Mouse (Mus musculus) gastrocnemius, postnatal 10 days (tissue): ENCODE data around the gene Smn1. TPM values are rescaled to one million over a fixed set of nuclear protein-coding genes. Genes with fewer than 3 reads are reported as not detected.
"Not testable (repeated sequence)": the region's sequence is repeated elsewhere in the genome, so short reads cannot be mapped to it uniquely, and the experiment has no call there.

Experiments used
- DNase-seq: peaks from one replicate; pipeline ENCODE4 v3.0.0; 2021; ENCODE audit warnings: mixed read lengths
- long read RNA-seq, 2 experiments: library from polyadenylated mRNA; stranded (forward); transcript quantifications; one replicate each; pipeline ENCODE4 v2.0.0; 2021
- total RNA-seq, 2 experiments: library from RNA; stranded (reverse); gene quantifications; 2 replicates each; pipeline ENCODE4 v1.2.3; 2021

The Smn1 gene
- total RNA-seq, result 10 to 100 TPM; 20.5 to 26.2 TPM
- long read RNA-seq, experiment 1, transcript Smn1-201 (9 exons, 1,222 nt), result major isoform, 13 of 15 reads
- long read RNA-seq, experiment 1, partial matches to known transcripts, result 0 of 15 reads
- long read RNA-seq, experiment 1, other reads (novel, unspliced or antisense), result 2 of 15 reads
- long read RNA-seq, experiment 2, transcript Smn1-201 (9 exons, 1,222 nt), result major isoform, 8 of 9 reads
- long read RNA-seq, experiment 2, partial matches to known transcripts, result 1 of 9 reads
- long read RNA-seq, experiment 2, other reads (novel, unspliced or antisense), result 0 of 9 reads

DNA sequence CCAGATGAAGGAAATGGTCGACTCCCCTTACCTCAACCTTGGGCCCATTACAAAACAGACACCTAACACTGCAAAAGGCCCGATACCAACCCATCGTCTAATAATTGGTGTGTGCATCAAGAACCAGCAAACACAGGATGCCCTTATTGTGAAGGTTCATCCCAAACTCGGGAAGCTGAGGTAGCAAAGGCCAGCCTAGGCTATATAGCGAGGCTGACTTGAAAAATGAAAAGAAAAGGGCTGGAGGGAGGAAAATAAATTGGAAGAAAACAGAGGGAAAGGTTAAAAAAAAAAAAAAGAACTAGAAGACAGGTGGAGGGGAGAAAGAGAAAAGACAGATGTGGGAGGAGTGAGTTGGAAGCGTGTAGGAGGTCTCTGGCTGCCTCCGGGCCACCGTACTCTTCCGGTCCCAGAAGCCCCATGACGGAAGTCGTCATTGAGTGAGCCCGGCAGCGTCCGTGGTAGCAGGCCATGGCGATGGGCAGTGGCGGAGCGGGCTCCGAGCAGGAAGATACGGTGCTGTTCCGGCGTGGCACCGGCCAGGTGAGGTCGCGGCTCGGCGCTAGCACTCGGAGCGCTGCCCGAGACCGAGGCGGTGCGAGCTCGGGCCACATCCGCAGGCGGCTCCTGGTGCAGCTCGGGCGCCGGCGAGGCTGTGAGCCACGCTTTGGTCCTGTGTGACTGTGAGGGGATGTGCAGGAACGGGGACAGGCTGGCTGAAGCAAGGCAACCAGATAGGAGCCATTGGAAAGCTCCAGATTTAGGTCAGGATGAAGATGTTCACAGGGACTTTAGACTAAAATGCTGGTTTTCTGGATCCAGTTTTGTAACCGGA, at the start of gene Smn1:
Smn1 (plus strand) TSS at position 430 of the 835 bp plus-strand sequence.
- peak; percentile 88 for DNase-seq

DNA sequence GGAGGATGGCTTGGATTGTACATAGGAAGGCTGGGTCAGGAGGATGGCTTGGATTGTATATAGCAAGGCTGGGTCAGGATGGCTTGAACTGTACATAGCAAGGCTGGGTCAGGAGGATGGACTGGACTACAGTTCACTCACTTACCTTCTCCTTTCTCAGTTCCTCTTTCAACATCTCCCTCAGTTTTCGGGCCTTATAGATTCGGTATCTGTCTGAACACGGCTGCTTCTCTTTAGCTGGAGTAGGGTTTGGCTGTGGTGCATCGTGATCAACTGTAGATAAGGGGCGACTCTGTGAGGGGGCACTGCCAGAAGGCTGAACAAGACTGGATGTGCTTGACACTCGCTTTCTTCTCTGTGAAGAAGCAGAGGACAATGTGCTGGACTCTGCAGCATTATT, 25.8 kb upstream of the Smn1 start:
- no peak for DNase-seq

- no peak for DNase-seq
Measured at GRCm38 (mm10) chr13:100103052-100103658, 21.5 kb upstream of the Smn1 start.

DNA sequence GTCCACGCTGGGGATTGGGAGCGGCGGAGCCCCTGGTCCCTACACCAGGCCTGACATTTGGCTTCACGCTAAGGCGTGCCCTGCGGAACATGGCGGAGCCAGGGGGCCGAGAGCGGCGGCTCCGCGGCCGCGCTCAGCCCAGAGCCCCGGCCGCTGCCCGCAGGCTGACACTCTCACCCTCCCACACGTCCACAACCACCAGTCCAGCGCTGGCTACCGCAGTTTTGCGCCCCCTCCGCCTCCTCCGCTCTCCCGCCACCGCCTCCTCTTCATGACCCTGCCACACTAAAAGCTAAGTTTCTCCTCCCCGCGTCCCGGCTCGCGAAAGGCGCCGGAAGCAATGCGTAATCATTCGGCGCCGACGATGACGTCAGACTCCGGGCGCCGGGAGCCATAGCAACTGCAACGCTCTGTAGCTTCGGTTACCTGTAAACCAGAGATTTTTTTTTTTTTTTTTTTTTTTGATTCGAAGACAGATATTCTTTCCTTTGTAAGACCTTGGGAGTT, 20.9 kb upstream of the Smn1 start, which contains the start of gene Bdp1:
Bdp1 (minus strand) TSS at position 323 of the 507 bp plus-strand sequence.
- peak; percentile 97 for DNase-seq

- DNase-seq, result peak; percentile 84
Measured at GRCm38 (mm10) chr13:100107652-100108472, 16.8 kb upstream of the Smn1 start, which contains the start of gene Serf1. Serf1 (plus strand) TSS chr13:100108012.

DNA sequence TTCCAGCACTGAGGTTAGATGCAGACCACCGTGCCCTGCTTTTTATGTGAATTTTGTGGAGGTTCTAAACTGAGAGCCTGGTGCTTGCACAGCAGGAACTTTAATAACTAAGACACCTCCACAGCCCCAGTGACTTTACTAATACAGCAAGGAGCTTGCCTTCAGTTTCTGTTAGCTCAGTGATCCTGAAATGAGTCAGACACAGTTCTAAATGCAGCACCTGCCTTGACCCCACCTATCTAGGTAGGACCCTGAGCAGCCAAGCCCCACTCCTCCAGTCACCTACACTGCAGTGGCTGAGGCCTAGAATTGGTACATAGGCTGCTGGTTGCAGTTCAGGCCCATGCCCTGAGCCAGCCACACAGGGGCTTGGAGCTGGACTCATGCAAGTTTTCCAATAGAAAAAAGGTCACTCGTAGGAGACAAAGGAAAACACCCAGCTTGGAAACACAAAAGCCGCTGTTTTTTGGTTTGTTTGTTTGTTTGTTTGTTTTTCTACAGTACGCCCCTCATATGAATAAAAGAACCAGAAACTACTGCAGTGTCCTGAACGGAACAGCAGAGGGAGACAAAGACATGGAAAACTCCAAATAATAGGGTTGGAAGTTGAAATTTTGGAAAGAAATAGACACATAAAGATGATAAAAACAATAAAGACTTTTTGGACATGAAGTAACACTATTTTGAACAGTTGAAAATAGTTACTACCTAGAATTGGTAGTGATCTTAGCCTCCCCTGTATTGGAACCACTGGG, 12.3 kb upstream of the Smn1 start:
- DNase-seq, result no peak

GRCm38 (mm10) chr13:100123970-100124369, 682 bp upstream of the Smn1 start:
- DNase-seq, result no peak

GRCm38 (mm10) chr13:100125258-100125643, 599 bp downstream of the Smn1 start:
- no peak for DNase-seq

DNA sequence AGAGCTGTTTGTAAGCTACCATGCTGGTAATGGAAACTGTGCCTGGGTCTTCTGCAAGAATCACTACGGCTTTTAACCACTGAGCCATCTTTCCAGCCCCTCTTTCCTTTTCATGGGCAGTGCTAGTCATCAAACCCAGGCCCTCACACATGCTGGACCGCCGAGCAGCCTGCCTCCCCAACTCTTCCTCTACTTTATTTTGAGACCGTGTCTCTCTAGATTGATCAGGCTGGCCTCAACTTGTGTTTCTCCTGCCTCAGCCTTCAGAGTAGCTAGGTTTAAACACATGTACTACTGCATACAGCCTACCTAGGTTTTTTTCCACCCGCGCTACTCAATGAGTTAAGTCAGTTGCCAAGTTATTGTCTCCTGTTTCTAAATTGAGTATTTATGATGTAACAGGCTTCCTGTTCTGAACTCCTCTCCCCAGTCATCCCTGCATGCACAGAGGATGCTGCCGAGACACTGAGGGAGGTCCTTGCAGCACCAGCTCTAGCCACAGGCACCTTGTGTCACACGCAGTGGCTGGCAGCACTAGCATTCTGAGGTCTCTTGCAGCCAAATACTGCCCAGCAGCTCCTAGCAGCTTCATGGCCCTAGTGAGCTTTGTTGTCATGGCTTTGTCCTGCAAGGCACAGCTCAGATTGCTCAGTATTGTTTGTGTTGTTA, 17.1 kb downstream of the Smn1 start:
- DNase-seq, result no peak

DNA sequence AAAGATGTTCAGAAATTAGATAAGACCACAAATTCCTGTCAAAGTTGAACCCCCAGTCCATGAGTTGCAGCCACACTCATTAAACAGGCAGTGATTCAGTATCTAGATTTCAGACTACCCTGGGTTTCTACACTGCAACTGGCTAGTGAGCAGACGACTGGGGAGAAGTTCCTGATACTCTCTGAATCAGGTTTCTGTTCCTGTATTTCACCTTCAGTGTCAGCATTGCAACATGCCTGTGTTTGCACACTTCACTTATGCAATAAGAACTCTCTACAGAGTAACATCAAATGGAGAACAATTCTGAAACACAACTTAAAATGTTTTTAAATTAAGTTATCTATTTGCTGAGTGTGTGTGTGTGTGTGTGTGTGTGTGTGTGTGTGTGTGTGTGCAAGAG, 28.0 kb downstream of the Smn1 start:
- no peak for DNase-seq

GRCm38 (mm10) chr13:100156624-100157023, 32.0 kb downstream of the Smn1 start:
- no peak for DNase-seq

GRCm38 (mm10) chr13:100161171-100161870, 36.7 kb downstream of the Smn1 start:
- not testable (repeated sequence) for DNase-seq

- DNase-seq, result not testable (repeated sequence)
Measured at GRCm38 (mm10) chr13:100162467-100162866, 37.8 kb downstream of the Smn1 start.

DNA sequence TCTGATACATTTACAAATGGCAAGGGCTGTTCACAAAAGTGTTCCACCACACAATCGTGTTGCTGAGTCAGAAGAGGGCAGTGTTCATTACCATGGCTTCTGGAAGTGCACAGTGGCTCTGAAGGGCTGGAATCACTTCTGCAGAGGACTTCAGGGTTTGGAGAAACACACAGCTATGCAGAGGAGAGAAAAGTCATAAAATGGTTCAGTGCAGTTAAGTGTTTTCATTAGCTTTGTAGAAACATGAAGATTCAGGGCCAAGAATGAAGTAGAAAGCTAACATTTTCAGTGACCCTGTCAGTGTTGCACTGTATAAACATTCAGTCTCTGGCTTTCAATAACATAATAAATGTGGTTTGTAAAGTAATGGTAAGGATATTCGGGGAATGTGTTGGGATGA, 41.7 kb downstream of the Smn1 start:
- DNase-seq, result not testable (repeated sequence)

GRCm38 (mm10) chr13:100174360-100174759, 49.7 kb downstream of the Smn1 start:
- not testable (repeated sequence) for DNase-seq

GRCm38 (mm10) chr13:100183111-100183510, 58.5 kb downstream of the Smn1 start:
- DNase-seq, result not testable (repeated sequence)
